Mouse (Mus musculus) brain, embryonic 14.5 days (tissue): Measurements from ENCODE around the gene Dhrs3.

Experiments
- CTCF ChIP-seq: fragments of 200-500 bp; IDR thresholded peaks from 2 replicates; pipeline ENCODE4 v1.5.1; 2012; ENCODE audit warnings: inconsistent platforms, mild to moderate bottlenecking, moderate library complexity, borderline replicate concordance; ENCODE audit not compliant: insufficient read depth, insufficient read length; ENCODE audit errors: extremely low read depth
- POLR2A ChIP-seq: fragments of 200-500 bp; IDR thresholded peaks from 2 replicates; pipeline ENCODE4 v1.6.1; 2012; ENCODE audit warnings: mild to moderate bottlenecking, inconsistent platforms, borderline replicate concordance; ENCODE audit not compliant: poor library complexity, insufficient read depth, insufficient read length, severe bottlenecking; ENCODE audit errors: extremely low read depth

DNA sequence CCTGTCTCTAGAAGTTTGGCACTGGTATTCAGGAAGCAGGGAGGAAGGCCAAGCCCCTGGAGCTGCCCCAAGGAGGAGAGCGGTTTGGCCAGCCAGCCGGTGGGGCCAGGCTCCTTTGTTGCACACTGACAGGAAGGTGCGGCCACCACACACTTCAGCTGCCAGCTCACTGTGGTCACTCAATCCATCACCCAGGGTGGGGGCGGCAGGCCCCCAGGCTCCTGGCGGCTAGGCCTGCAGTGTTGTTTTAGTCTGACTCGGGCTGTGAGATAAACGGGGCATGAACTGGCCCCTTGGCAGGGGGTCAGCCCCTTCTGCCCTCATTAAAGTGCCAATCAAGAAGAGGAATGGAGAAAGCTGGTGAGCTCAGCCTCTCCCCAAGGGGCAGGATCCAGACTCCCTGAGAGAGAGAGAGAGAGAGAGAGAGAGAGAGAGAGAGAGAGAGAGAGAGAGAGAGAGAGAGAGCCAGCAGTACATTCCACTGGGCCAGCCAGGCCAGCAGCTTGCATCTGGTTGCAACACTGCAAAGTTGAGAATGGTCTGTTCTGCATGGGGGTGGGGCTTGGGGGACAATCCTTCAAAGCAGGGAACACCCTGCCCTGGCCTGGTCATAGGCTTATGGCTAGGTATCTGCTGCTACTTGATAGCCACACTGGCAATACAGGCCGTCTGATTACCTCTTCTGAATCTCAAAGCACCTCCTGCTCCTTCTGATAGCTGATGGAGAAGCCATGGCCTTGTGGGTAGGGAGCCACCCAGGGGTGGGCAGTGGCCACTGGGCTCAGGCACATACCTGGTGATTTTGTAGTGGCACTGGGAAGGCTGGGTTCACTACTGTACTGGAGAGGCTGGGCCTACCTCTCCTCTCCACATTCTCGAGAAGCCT lies 57.1 kb downstream of the Dhrs3 start:
- TF ChIP-seq CTCF (no peak), POLR2A (no peak)
